Comparison of ENCODE assay signal across 9 mouse cellular contexts in the genomic region with DNA sequence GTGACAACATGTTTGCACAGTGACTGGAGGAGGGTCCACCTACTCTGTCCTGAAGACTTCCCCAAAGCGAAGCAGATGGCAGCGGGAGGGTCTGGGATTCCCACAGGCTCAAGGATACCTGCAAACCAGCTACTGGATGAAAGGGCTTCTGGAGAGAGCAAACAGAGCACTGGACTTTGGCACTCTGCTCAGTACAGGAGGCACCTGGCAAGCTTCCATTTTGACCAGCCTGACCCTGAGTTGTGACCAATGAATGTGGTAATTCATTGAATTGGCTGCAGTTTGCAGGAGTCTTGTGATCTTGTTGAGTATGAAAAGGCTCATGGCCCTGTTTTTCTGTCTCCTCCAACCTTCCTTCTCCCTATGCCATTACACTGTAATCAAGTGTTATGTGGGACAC. TPM values are rescaled to one million over a fixed set of nuclear protein-coding genes. Genes with fewer than 3 reads are reported as not detected.
DNase-seq lines count a peak whose midpoint lies in the region; ATAC-seq lines count a peak whose summit lies in the region.
"Had no signal": no experiment of that assay in that cellular context is flagged by ENCODE, and none has a peak within 500 bp of the region (broad histone marks: within the 10 kb centered on the region; RNA-seq: fewer than 3 reads in every experiment).

No protein-coding gene starts in this region.

- H3K4me3 ChIP-seq in liver, embryonic 11.5 days (ENCODE audit: low read depth, low read length): no peak overlapping the region

- H3K4me1 ChIP-seq in liver, embryonic 11.5 days (replicated peaks; ENCODE audit: control insufficient read depth, insufficient read depth, low read length): no peaks in the 10 kb centered on the region

- intact Hi-C loops in gastrocnemius, postnatal 36 days (cut with DNase I): no loop called here

- peak; percentile 72 for ATAC-seq in liver, embryonic 11.5 days (replicated peaks; ENCODE audit: low FRiP score)
- no peak for ATAC-seq in megakaryocyte-erythroid progenitor cell, adult 5-6 weeks (replicated peaks; ENCODE audit: low FRiP score, low TSS enrichment, poor library complexity, severe bottlenecking)

- no peak overlapping the region for H3K9ac ChIP-seq in liver, embryonic 11.5 days (ENCODE audit: low read depth, low read length)

- DNase-seq in cerebellum, adult 8-10 months: peak; percentile 7
- no peak for DNase-seq in cerebellum, adult 11 months
- DNase-seq in adrenal gland, adult 18-20 months (ENCODE audit: low spot score in 2 of 2): peak; percentile 17 to 35
- DNase-seq in kidney, adult 9 months: peak; percentile 96
- no peak for DNase-seq in liver, embryonic 11.5 days (ENCODE audit: low spot score)
- DNase-seq in gastrocnemius, postnatal 36 days: no peak
- DNase-seq in urinary bladder, postnatal 4 days (ENCODE audit: low spot score in 2 of 2): no peak
- DNase-seq: thymus, adult 2 months had no signal

- no peaks in the 10 kb centered on the region for H3K27me3 ChIP-seq in liver, embryonic 11.5 days (replicated peaks; ENCODE audit: control insufficient read depth, insufficient read depth, low read length)

- H3K4me2 ChIP-seq in liver, embryonic 11.5 days: no peak overlapping the region

- H3K9me3 ChIP-seq in liver, embryonic 11.5 days (ENCODE audit: control insufficient read depth, low read length): no peaks in the 10 kb centered on the region

- H3K36me3 ChIP-seq in liver, embryonic 11.5 days (ENCODE audit: control insufficient read depth, insufficient read depth, low read length): no peaks in the 10 kb centered on the region

- 72% methylated on average over 2 of the region's 2 CpGs for WGBS in liver, embryonic 11.5 days

- H3K27ac ChIP-seq in liver, embryonic 11.5 days (ENCODE audit: low read depth, low read length): peak overlapping the region; percentile 53; the same call in 1 of the 2 replicates

RNA-seq across cellular contexts. Expression of a gene that starts 32.2 kb away (rescaled TPM):
- 1 to 10 TPM; 2.6 to 2.8 TPM for total RNA-seq in adrenal gland, adult 18-20 months (2021)
- polyA plus RNA-seq in liver, embryonic 11.5 days (2014; fragmentation: Nextera tagmentation; extraction: Ambion mirVana): 4.2 and 4.6 TPM in 2 replicates
- total RNA-seq in megakaryocyte-erythroid progenitor cell, adult 5-6 weeks (2014; fragmentation: Nextera tagmentation): not detected in 2 replicates
- not detected in 2 replicates for total RNA-seq in megakaryocyte-erythroid progenitor cell, adult 5-6 weeks (2017)
- total RNA-seq in gastrocnemius, postnatal 36 days (2021): under 1 TPM; 0.64 to 0.67 TPM

Comparison
In these comparisons a context has a peak if more than half of its experiments do, and no peak if none do; other contexts are left out.
1. DNase-seq: peak in cerebellum, adult 8-10 months (single experiment), adrenal gland, adult 18-20 months (2 of 2) and kidney, adult 9 months (single experiment); none in cerebellum, adult 11 months (single experiment), liver, embryonic 11.5 days (single experiment), gastrocnemius, postnatal 36 days (0 of 2) and urinary bladder, postnatal 4 days (0 of 2).